Mouse (Mus musculus): ENCODE data around the gene Gm11011. TPM values are rescaled to one million over a fixed set of nuclear protein-coding genes. Genes with fewer than 3 reads are reported as not detected.

Gm11011 gene
- polyA plus RNA-seq, 1 experiment from 2014 or later: not detected

DNA sequence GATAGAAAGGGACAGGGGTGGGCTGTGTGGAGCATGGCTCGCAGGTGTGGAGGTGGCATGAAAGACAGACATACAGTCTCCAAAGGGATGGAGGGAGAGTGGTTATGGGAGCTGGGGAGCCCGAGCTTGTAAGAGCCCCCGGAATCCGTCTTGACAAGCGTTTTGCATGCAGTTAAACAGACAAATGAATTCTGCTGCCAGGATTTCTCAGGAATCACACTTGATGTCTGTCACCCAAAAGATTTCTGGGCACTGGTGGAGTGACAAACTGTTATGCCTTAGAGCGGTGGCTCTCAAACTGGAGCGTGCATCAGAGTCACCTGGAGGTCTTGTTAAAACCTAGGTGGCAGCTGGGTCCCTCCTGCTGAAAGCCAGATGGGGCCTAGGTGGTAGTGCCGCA, 10.4 kb upstream of the Gm11011 start:
- Histone ChIP-seq H3K36me3 (ENCODE audit: control insufficient read depth, insufficient read depth) (no peaks in the 10 kb centered on the region), H3K27me3 (ENCODE audit: control insufficient read depth, insufficient read depth, low read depth, low read length) (no peaks in the 10 kb centered on the region), H3K27ac (ENCODE audit: low read length) (no peak overlapping the region), H3K9ac (ENCODE audit: low read depth, low read length) (no peak overlapping the region), H3K9me3 (replicated peaks; ENCODE audit: control insufficient read depth, low read length) (no peaks in the 10 kb centered on the region), H3K4me3 (ENCODE audit: low read depth, low read length) (no peak overlapping the region), H3K4me1 (ENCODE audit: control insufficient read depth, low read depth, low read length) (no peaks in the 10 kb centered on the region), H3K4me2 (ENCODE audit: low read depth, low read length) (no peak overlapping the region)
- ATAC-seq (ENCODE audit: low read depth): no peak
- 68% methylated on average over 8 of the region's 8 CpGs for WGBS (ENCODE audit: insufficient replicate concordance)

DNA sequence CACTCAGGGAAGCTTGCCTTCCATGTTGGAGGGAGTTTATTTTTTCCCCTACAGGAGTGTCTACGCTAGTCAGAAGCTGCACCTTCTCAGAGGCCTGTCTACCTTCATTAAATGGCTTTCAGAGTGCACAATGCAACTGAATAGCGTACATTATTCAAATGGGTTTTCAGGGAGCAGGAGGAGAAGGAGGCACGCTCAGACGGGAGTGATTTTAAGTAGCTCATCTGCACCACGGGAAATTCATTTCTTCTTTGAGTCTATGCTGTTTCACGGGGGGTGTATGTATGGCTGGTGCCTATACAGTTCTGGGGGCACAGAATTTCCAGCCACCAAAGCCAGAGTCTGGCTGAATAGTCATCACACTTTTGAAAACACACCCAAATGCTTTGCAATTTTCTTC, 9.8 kb upstream of the Gm11011 start:
- Histone ChIP-seq H3K36me3 (ENCODE audit: control insufficient read depth, insufficient read depth) (no peaks in the 10 kb centered on the region), H3K4me1 (ENCODE audit: control insufficient read depth, low read depth, low read length) (no peaks in the 10 kb centered on the region), H3K4me2 (ENCODE audit: low read depth, low read length) (no peak overlapping the region), H3K9me3 (replicated peaks; ENCODE audit: control insufficient read depth, low read length) (no peaks in the 10 kb centered on the region), H3K27ac (ENCODE audit: low read length) (no peak overlapping the region), H3K27me3 (ENCODE audit: control insufficient read depth, insufficient read depth, low read depth, low read length) (no peaks in the 10 kb centered on the region), H3K4me3 (ENCODE audit: low read depth, low read length) (no peak overlapping the region), H3K9ac (ENCODE audit: low read depth, low read length) (no peak overlapping the region)
- 69% methylated on average over 6 of the region's 6 CpGs for WGBS (ENCODE audit: insufficient replicate concordance)
- ATAC-seq (ENCODE audit: low read depth): no peak

DNA sequence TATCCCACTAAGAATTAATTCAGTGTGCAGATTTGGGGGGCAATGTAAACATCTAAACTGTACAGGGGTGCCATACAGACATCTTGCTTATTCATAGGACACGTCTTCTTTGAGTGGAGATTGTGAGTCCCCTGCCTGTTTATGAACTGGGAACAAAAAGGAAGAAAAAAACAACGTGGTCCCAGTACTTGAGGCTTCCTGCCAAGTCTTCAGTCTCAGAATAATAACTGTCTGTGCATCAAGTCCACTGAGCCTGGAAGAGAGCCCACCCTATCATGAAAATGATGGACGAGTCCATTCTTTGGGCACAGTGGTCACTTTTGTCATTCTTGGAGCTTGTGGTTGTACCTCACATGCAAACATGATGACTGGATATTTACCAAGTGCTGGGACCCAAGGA, 6.2 kb upstream of the Gm11011 start:
- no peak for ATAC-seq (ENCODE audit: low read depth)
- no peaks in the 10 kb centered on the region for H3K4me1 ChIP-seq (ENCODE audit: control insufficient read depth, low read depth, low read length)
- H3K9me3 ChIP-seq (replicated peaks; ENCODE audit: control insufficient read depth, low read length): no peaks in the 10 kb centered on the region
- H3K27ac ChIP-seq (ENCODE audit: low read length): no peak overlapping the region
- no peak overlapping the region for H3K4me3 ChIP-seq (ENCODE audit: low read depth, low read length)
- no peak overlapping the region for H3K4me2 ChIP-seq (ENCODE audit: low read depth, low read length)
- no peaks in the 10 kb centered on the region for H3K27me3 ChIP-seq (ENCODE audit: control insufficient read depth, insufficient read depth, low read depth, low read length)
- no peak overlapping the region for H3K9ac ChIP-seq (ENCODE audit: low read depth, low read length)
- no peaks in the 10 kb centered on the region for H3K36me3 ChIP-seq (ENCODE audit: control insufficient read depth, insufficient read depth)
- 41% methylated on average over 3 of the region's 3 CpGs for WGBS (ENCODE audit: insufficient replicate concordance)

DNA sequence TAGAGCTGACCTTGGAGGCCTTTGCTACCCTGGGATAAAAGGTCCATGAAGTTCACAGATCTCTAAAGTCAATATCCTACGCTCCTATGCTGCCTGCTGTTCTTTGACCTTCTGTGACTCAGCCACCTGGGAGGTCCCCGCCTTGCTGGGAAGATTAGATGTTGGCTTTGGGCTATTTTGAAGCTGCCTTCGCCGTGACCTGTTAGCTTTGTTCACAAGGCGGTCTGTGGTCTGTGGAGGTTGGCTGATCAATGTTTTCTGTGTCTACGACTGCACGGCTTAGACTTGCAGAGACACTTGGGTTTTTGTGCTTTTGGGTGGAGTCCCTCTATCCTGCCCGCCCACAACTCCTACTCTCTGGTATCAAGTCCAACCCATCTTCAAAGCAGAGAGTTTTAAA, 2.9 kb upstream of the Gm11011 start:
- 62% methylated on average over 8 of the region's 8 CpGs for WGBS (ENCODE audit: insufficient replicate concordance)
- H3K9ac ChIP-seq (ENCODE audit: low read depth, low read length): no peak overlapping the region
- no peaks in the 10 kb centered on the region for H3K4me1 ChIP-seq (ENCODE audit: control insufficient read depth, low read depth, low read length)
- H3K27me3 ChIP-seq (ENCODE audit: control insufficient read depth, insufficient read depth, low read depth, low read length): no peaks in the 10 kb centered on the region
- H3K4me2 ChIP-seq (ENCODE audit: low read depth, low read length): no peak overlapping the region
- H3K9me3 ChIP-seq (replicated peaks; ENCODE audit: control insufficient read depth, low read length): no peaks in the 10 kb centered on the region
- no peak overlapping the region for H3K27ac ChIP-seq (ENCODE audit: low read length)
- no peak overlapping the region for H3K4me3 ChIP-seq (ENCODE audit: low read depth, low read length)
- no peaks in the 10 kb centered on the region for H3K36me3 ChIP-seq (ENCODE audit: control insufficient read depth, insufficient read depth)
- no peak for ATAC-seq (ENCODE audit: low read depth)

DNA sequence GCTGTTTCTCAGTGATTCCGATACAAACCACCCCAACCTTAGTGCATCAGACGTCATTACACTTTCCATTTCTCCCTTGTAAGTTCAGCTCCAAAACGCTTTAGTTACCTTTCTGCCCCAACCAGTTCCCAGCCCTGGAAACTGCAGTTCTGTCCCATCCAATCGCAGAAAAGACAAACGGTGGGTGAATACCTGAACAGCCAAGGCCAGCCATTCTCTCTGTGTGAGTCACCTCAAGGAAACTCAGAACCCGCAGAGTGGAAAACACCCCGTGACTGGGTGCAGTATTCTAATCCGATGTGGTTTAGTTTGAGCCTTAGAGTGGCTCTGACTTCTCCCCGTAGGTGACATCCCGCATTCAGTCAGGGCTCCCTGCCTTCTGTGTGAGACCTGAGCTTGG, 2.2 kb upstream of the Gm11011 start:
- Histone ChIP-seq H3K4me1 (ENCODE audit: control insufficient read depth, low read depth, low read length) (no peaks in the 10 kb centered on the region), H3K27me3 (ENCODE audit: control insufficient read depth, insufficient read depth, low read depth, low read length) (no peaks in the 10 kb centered on the region), H3K4me3 (ENCODE audit: low read depth, low read length) (no peak overlapping the region), H3K9me3 (replicated peaks; ENCODE audit: control insufficient read depth, low read length) (no peaks in the 10 kb centered on the region), H3K36me3 (ENCODE audit: control insufficient read depth, insufficient read depth) (no peaks in the 10 kb centered on the region), H3K27ac (ENCODE audit: low read length) (no peak overlapping the region), H3K4me2 (ENCODE audit: low read depth, low read length) (no peak overlapping the region), H3K9ac (ENCODE audit: low read depth, low read length) (no peak overlapping the region)
- no peak for ATAC-seq (ENCODE audit: low read depth)
- WGBS (ENCODE audit: insufficient replicate concordance): 71% methylated on average over 10 of the region's 10 CpGs

DNA sequence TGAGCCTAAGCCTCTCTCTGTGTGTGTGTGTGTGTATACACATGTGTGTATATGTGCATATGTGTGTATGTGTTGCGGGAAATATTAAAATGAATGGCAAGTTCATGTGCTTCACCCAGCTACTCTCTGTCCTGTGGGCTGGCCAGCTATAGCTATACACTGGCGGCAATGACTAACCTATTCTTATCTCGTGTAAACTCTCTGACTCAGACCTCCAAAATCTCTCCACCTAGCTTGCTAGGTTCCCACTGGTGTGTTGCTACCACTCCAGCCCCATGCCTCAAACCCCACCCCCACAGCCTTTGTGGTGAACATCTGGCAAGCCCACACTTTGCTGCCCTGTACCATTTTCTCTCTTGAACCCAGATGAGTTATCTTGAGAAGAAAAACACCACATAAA, 857 bp downstream of the Gm11011 start:
- Histone ChIP-seq H3K27me3 (ENCODE audit: control insufficient read depth, insufficient read depth, low read depth, low read length) (no peaks in the 10 kb centered on the region), H3K4me3 (ENCODE audit: low read depth, low read length) (no peak overlapping the region), H3K4me2 (ENCODE audit: low read depth, low read length) (no peak overlapping the region), H3K27ac (ENCODE audit: low read length) (no peak overlapping the region), H3K4me1 (ENCODE audit: control insufficient read depth, low read depth, low read length) (no peaks in the 10 kb centered on the region), H3K9me3 (replicated peaks; ENCODE audit: control insufficient read depth, low read length) (no peaks in the 10 kb centered on the region), H3K9ac (ENCODE audit: low read depth, low read length) (no peak overlapping the region), H3K36me3 (ENCODE audit: control insufficient read depth, insufficient read depth) (no peaks in the 10 kb centered on the region)
- WGBS (ENCODE audit: insufficient replicate concordance): 45% methylated on average over 3 of the region's 3 CpGs
- ATAC-seq (ENCODE audit: low read depth): no peak

DNA sequence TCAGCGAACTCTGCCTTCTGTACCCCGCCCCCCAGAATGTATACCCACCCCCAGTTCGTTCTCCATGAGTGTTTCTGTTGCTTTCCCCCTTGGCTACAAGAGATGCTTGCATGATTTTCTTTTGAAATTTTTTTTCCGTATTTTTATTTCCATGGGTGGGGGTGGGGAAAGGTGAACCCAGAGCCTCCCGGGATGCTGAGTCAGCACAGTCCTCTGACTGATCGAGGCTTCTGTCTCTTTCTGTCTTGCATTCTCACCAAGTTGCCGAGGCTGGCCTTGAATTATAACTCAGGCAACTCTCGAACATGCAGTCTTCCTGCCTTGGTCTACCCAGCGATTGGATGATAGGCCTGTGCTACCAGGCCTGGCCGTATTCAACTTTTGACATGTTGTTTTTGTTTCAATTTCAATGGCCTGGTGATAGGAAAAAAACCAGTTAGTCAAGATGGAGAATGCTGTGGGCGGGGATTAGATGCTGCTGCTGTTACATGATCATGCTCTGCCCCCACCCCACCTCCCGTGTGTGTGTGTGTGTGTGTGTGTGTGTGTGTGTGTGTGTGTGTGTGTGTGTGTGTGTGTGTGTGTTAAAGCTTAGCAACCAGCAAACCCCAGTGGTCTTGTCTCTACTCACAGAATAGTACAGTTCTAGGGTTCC, 1.8 kb downstream of the Gm11011 start:
- H3K4me2 ChIP-seq (ENCODE audit: low read depth, low read length): no peak overlapping the region
- no peak overlapping the region for H3K4me3 ChIP-seq (ENCODE audit: low read depth, low read length)
- no peaks in the 10 kb centered on the region for H3K27me3 ChIP-seq (ENCODE audit: control insufficient read depth, insufficient read depth, low read depth, low read length)
- 62% methylated on average over 12 of the region's 12 CpGs for WGBS (ENCODE audit: insufficient replicate concordance)
- H3K27ac ChIP-seq (ENCODE audit: low read length): no peak overlapping the region
- H3K4me1 ChIP-seq (ENCODE audit: control insufficient read depth, low read depth, low read length): no peaks in the 10 kb centered on the region
- ATAC-seq (ENCODE audit: low read depth): no peak
- no peak overlapping the region for H3K9ac ChIP-seq (ENCODE audit: low read depth, low read length)
- H3K36me3 ChIP-seq (ENCODE audit: control insufficient read depth, insufficient read depth): no peaks in the 10 kb centered on the region
- no peaks in the 10 kb centered on the region for H3K9me3 ChIP-seq (replicated peaks; ENCODE audit: control insufficient read depth, low read length)

DNA sequence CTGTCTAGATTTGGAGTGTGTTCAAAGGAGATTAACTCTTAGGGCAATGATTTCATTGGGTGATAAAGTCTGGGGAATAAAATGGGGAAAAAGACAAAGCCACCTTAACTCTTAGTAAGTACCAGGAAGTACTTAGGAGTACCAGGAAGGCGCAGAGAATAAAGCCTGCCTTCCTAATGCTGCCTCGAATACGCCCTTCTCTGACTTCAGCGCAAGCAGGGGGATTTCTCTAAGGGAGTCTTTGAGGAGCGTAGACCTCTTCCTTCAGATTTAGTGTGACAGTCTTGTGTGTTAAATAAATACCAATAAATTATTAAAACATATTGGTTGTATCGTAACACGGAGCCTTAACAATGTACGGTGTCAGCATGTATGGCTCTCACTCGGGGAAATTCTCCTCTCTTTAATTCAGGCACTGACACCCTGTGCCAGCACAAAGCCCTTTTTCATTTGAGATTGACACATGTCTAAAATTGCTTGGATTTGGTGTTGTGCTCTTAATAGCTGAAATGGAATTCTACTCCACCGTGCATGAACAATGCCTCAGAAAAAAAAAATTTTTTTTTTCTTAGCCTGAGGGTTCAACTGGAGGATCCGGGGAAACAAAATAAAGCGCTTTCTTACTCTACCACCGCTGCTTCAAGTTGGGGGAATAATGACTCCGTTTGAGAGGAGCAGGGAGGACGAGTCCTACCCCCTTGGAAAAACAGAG, 2.6 kb downstream of the Gm11011 start:
- Histone ChIP-seq H3K9ac (ENCODE audit: low read depth, low read length) (no peak overlapping the region), H3K36me3 (ENCODE audit: control insufficient read depth, insufficient read depth) (no peaks in the 10 kb centered on the region), H3K27ac (ENCODE audit: low read length) (no peak overlapping the region), H3K4me2 (ENCODE audit: low read depth, low read length) (no peak overlapping the region), H3K4me3 (ENCODE audit: low read depth, low read length) (no peak overlapping the region), H3K27me3 (ENCODE audit: control insufficient read depth, insufficient read depth, low read depth, low read length) (no peaks in the 10 kb centered on the region), H3K9me3 (replicated peaks; ENCODE audit: control insufficient read depth, low read length) (no peaks in the 10 kb centered on the region), H3K4me1 (ENCODE audit: control insufficient read depth, low read depth, low read length) (no peaks in the 10 kb centered on the region)
- whole genome bisulfite sequencing (ENCODE audit: insufficient replicate concordance): 73% methylated on average over 15 of the region's 15 CpGs
- no peak for ATAC-seq (ENCODE audit: low read depth)

DNA sequence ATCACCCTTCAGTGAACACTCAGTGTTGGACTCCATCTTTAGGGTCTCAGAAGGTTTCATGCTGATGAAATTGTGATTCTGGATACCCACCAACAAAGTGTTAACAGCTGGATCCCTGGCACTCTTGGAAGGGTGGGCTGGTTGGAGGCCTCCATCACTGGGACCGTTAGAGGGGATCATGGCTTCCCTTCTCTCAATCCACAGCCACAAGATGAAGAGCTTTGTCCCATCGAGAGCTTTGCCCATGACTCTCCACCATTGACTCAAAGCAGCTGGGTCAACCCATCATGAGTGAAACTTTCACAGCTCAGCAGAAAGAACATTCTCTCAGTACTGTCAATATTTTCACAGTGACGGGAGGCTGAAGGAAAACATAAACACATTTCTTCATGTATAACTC, 4.1 kb downstream of the Gm11011 start:
- Histone ChIP-seq H3K4me2 (ENCODE audit: low read depth, low read length) (no peak overlapping the region), H3K4me1 (ENCODE audit: control insufficient read depth, low read depth, low read length) (no peaks in the 10 kb centered on the region), H3K27me3 (ENCODE audit: control insufficient read depth, insufficient read depth, low read depth, low read length) (no peaks in the 10 kb centered on the region), H3K9ac (ENCODE audit: low read depth, low read length) (no peak overlapping the region), H3K36me3 (ENCODE audit: control insufficient read depth, insufficient read depth) (no peaks in the 10 kb centered on the region), H3K9me3 (replicated peaks; ENCODE audit: control insufficient read depth, low read length) (no peaks in the 10 kb centered on the region), H3K27ac (ENCODE audit: low read length) (no peak overlapping the region), H3K4me3 (ENCODE audit: low read depth, low read length) (no peak overlapping the region)
- 64% methylated on average over 3 of the region's 3 CpGs for WGBS (ENCODE audit: insufficient replicate concordance)
- no peak for ATAC-seq (ENCODE audit: low read depth)
